Mouse (Mus musculus) kidney, embryonic 14.5 days (tissue): ENCODE results near the gene Clrn1. TPM values are rescaled to one million over a fixed set of nuclear protein-coding genes. Genes with fewer than 3 reads are reported as not detected.

Source experiments
- polyA plus RNA-seq: library from polyadenylated mRNA; unstranded; fragments of >200 nt; fragmentation: Nextera tagmentation; extraction: Ambion mirVana; gene quantifications from 2 replicates; pipeline ENCODE4 v1.2.1, GENCODE M21; 2014

The Clrn1 gene
- polyA plus RNA-seq, 1 experiment from 2014 or later: 7.2 TPM

Other genes with a start within 250 kb of the Clrn1 start
- gene Erich6, start 248.1 kb downstream of the Clrn1 start, polyA plus RNA-seq: 0.14 TPM in 1 of 2 replicates, not detected in the other
- gene Siah2, start 192.9 kb downstream of the Clrn1 start, polyA plus RNA-seq: 4.6 and 5.5 TPM in 2 replicates
- gene Mindy4b-ps, start 63.0 kb downstream of the Clrn1 start, polyA plus RNA-seq: not detected in 2 replicates
- 2.2 and 4.1 TPM in 2 replicates for gene Med12l, start 120.5 kb upstream of the Clrn1 start, polyA plus RNA-seq
- gene Gpr171, start 216.5 kb upstream of the Clrn1 start, polyA plus RNA-seq: 0.58 and 1.3 TPM in 2 replicates